Mouse (Mus musculus): ENCODE data around the gene Casq1.

Gene Casq1

GRCm38 (mm10) chr1:172206141-172206917, 13.3 kb downstream of the Casq1 start, which contains the start of gene Pea15a:
Gene Pea15a, minus strand, starts transcription at chr1:172206804.
- no peak for DNase-seq (ENCODE audit: extremely low spot score, low read depth, low spot score)

GRCm38 (mm10) chr1:172205741-172206087, 14.0 kb downstream of the Casq1 start:
- DNase-seq (ENCODE audit: extremely low spot score, low read depth, low spot score), result no peak

GRCm38 (mm10) chr1:172204814-172205740, 14.6 kb downstream of the Casq1 start:
- no peak for DNase-seq (ENCODE audit: extremely low spot score, low read depth, low spot score)

GRCm38 (mm10) chr1:172204033-172204813, 15.4 kb downstream of the Casq1 start:
- DNase-seq (ENCODE audit: extremely low spot score, low read depth, low spot score), result no peak

- no peak for DNase-seq (ENCODE audit: extremely low spot score, low read depth, low spot score)
Measured at GRCm38 (mm10) chr1:172203566-172203965, 16.1 kb downstream of the Casq1 start.

- no peak for DNase-seq (ENCODE audit: extremely low spot score, low read depth, low spot score)
Measured at GRCm38 (mm10) chr1:172202894-172203522, 16.7 kb downstream of the Casq1 start.

- no peak for DNase-seq (ENCODE audit: extremely low spot score, low read depth, low spot score)
Measured at GRCm38 (mm10) chr1:172201967-172202880, 17.4 kb downstream of the Casq1 start.

GRCm38 (mm10) chr1:172200871-172201447, 18.7 kb downstream of the Casq1 start:
- no peak for DNase-seq (ENCODE audit: extremely low spot score, low read depth, low spot score)

- DNase-seq (ENCODE audit: extremely low spot score, low read depth, low spot score), result no peak
Measured at GRCm38 (mm10) chr1:172200161-172200560, 19.5 kb downstream of the Casq1 start.

- no peak for DNase-seq (ENCODE audit: extremely low spot score, low read depth, low spot score)
Measured at GRCm38 (mm10) chr1:172198996-172199395, 20.7 kb downstream of the Casq1 start.

- DNase-seq (ENCODE audit: extremely low spot score, low read depth, low spot score), result no peak
Measured at GRCm38 (mm10) chr1:172198316-172198715, 21.4 kb downstream of the Casq1 start.

GRCm38 (mm10) chr1:172197851-172198250, 21.8 kb downstream of the Casq1 start:
- DNase-seq (ENCODE audit: extremely low spot score, low read depth, low spot score), result no peak

GRCm38 (mm10) chr1:172197146-172197545, 22.5 kb downstream of the Casq1 start:
- no peak for DNase-seq (ENCODE audit: extremely low spot score, low read depth, low spot score)

GRCm38 (mm10) chr1:172194435-172194834, 25.2 kb downstream of the Casq1 start:
- DNase-seq (ENCODE audit: extremely low spot score, low read depth, low spot score), result no peak

GRCm38 (mm10) chr1:172192217-172192616, 27.5 kb downstream of the Casq1 start:
- no peak for DNase-seq (ENCODE audit: extremely low spot score, low read depth, low spot score)

- no peak for DNase-seq (ENCODE audit: extremely low spot score, low read depth, low spot score)
Measured at GRCm38 (mm10) chr1:172191578-172191977, 28.1 kb downstream of the Casq1 start.

- DNase-seq (ENCODE audit: extremely low spot score, low read depth, low spot score), result no peak
Measured at GRCm38 (mm10) chr1:172188891-172189290, 30.8 kb downstream of the Casq1 start.

- DNase-seq (ENCODE audit: extremely low spot score, low read depth, low spot score), result no peak
Measured at GRCm38 (mm10) chr1:172186401-172187289, 33.0 kb downstream of the Casq1 start.
